Mouse (Mus musculus): ENCODE results near the gene Rpl23a.

DNA sequence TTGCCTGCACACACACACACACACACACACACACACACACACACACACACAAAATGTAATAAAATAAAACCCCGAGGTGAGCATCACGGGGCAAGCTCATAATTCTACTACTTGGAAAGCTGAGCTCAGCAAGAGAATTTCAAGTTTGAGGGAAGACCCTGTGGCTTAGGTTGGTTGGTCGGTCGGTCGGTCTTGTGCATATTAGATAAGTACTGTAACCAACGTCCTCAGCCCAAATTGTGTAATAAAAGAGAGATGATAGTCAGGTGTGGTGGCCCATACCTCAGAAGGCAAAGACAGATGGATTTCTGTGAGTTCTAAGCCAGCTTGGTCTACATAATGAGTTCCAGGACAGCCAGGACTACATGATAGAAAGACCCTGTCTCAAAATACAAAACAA, 49.5 kb downstream of the Rpl23a start:
- TF ChIP-seq EP300 (IDR thresholded peaks at IDR 0.05; ENCODE audit: low read depth) (no peak), CTCF (IDR thresholded peaks at IDR 0.05; ENCODE audit: low read depth) (no peak)
